Mouse (Mus musculus): ENCODE data around the gene Pard3. TPM values are rescaled to one million over a fixed set of nuclear protein-coding genes. Genes with fewer than 3 reads are reported as not detected.

The Pard3 gene
- polyA plus RNA-seq, 1 experiment from 2014 or later: 33.8 TPM

GRCm38 (mm10) chr8:127330258-127331187 lies 266.8 kb downstream of the Pard3 start:
- Histone ChIP-seq H3K27me3 (ENCODE audit: insufficient read depth, low read length) (no peaks in the 10 kb centered on the region), H3K27ac (ENCODE audit: low read depth) (no peak overlapping the region), H3K36me3 (ENCODE audit: insufficient read depth) (no peaks in the 10 kb centered on the region), H3K4me2 (no peak overlapping the region), H3K9me3 (ENCODE audit: low read depth, low read length) (no peaks in the 10 kb centered on the region), H3K4me3 (ENCODE audit: low read depth, low read length) (no peak overlapping the region), H3K4me1 (ENCODE audit: insufficient read depth) (peaks cover 4% of the 10 kb centered on the region; the same call in 1 of the 2 replicates), H3K9ac (no peak overlapping the region)
- no peak for TF ChIP-seq CTCF (IDR thresholded peaks at IDR 0.05; ENCODE audit: low read depth)
- DNase-seq (no peak), ATAC-seq (ENCODE audit: insufficient read depth) (no peak)
- WGBS: 44% methylated on average over 12 of the region's 12 CpGs

GRCm38 (mm10) chr8:127331751-127332150 lies 268.1 kb downstream of the Pard3 start:
- Histone ChIP-seq H3K9ac (no peak overlapping the region), H3K4me2 (no peak overlapping the region), H3K9me3 (ENCODE audit: low read depth, low read length) (no peaks in the 10 kb centered on the region), H3K36me3 (ENCODE audit: insufficient read depth) (no peaks in the 10 kb centered on the region), H3K4me1 (ENCODE audit: insufficient read depth) (peaks cover 4% of the 10 kb centered on the region; the same call in 1 of the 2 replicates), H3K27ac (ENCODE audit: low read depth) (no peak overlapping the region), H3K27me3 (ENCODE audit: insufficient read depth, low read length) (no peaks in the 10 kb centered on the region), H3K4me3 (ENCODE audit: low read depth, low read length) (no peak overlapping the region)
- peak; percentile 84 for TF ChIP-seq CTCF (IDR thresholded peaks at IDR 0.05; ENCODE audit: low read depth)
- 96% methylated on average over 1 of the region's 1 CpGs for WGBS
- DNase-seq (peak; percentile 81), ATAC-seq (ENCODE audit: insufficient read depth) (no peak)

GRCm38 (mm10) chr8:127335216-127335615 lies 271.5 kb downstream of the Pard3 start:
- H3K4me1 ChIP-seq (ENCODE audit: insufficient read depth): no peaks in the 10 kb centered on the region
- no peak overlapping the region for H3K4me3 ChIP-seq (ENCODE audit: low read depth, low read length)
- H3K9me3 ChIP-seq (ENCODE audit: low read depth, low read length): no peaks in the 10 kb centered on the region
- no peak overlapping the region for H3K27ac ChIP-seq (ENCODE audit: low read depth)
- no peak for DNase-seq
- ATAC-seq (ENCODE audit: insufficient read depth): no peak
- H3K27me3 ChIP-seq (ENCODE audit: insufficient read depth, low read length): no peaks in the 10 kb centered on the region
- no peak for TF ChIP-seq CTCF (IDR thresholded peaks at IDR 0.05; ENCODE audit: low read depth)
- no peak overlapping the region for H3K4me2 ChIP-seq
- H3K36me3 ChIP-seq (ENCODE audit: insufficient read depth): no peaks in the 10 kb centered on the region
- H3K9ac ChIP-seq: no peak overlapping the region
- 84% methylated on average over 1 of the region's 1 CpGs for WGBS

GRCm38 (mm10) chr8:127338183-127338582 lies 274.5 kb downstream of the Pard3 start:
- Histone ChIP-seq H3K27me3 (ENCODE audit: insufficient read depth, low read length) (no peaks in the 10 kb centered on the region), H3K9me3 (ENCODE audit: low read depth, low read length) (no peaks in the 10 kb centered on the region), H3K36me3 (ENCODE audit: insufficient read depth) (no peaks in the 10 kb centered on the region), H3K27ac (ENCODE audit: low read depth) (no peak overlapping the region), H3K4me2 (no peak overlapping the region), H3K4me3 (ENCODE audit: low read depth, low read length) (no peak overlapping the region), H3K4me1 (ENCODE audit: insufficient read depth) (no peaks in the 10 kb centered on the region), H3K9ac (no peak overlapping the region)
- 85% methylated on average over 11 of the region's 11 CpGs for WGBS
- TF ChIP-seq CTCF (IDR thresholded peaks at IDR 0.05; ENCODE audit: low read depth): no peak
- no peak for ATAC-seq (ENCODE audit: insufficient read depth)
- DNase-seq: no peak

- no peak for TF ChIP-seq CTCF (IDR thresholded peaks at IDR 0.05; ENCODE audit: low read depth)
- no peaks in the 10 kb centered on the region for H3K4me1 ChIP-seq (ENCODE audit: insufficient read depth)
- DNase-seq (no peak), ATAC-seq (ENCODE audit: insufficient read depth) (no peak)
- H3K36me3 ChIP-seq (ENCODE audit: insufficient read depth): no peaks in the 10 kb centered on the region
- no peak overlapping the region for H3K4me2 ChIP-seq
- no peaks in the 10 kb centered on the region for H3K27me3 ChIP-seq (ENCODE audit: insufficient read depth, low read length)
- H3K9ac ChIP-seq: no peak overlapping the region
- no peak overlapping the region for H3K27ac ChIP-seq (ENCODE audit: low read depth)
- H3K9me3 ChIP-seq (ENCODE audit: low read depth, low read length): no peaks in the 10 kb centered on the region
- H3K4me3 ChIP-seq (ENCODE audit: low read depth, low read length): no peak overlapping the region
- WGBS: 81% methylated on average over 7 of the region's 7 CpGs
Observed at GRCm38 (mm10) chr8:127341046-127341445, 277.4 kb downstream of the Pard3 start.

- Histone ChIP-seq H3K9ac (no peak overlapping the region), H3K9me3 (ENCODE audit: low read depth, low read length) (no peaks in the 10 kb centered on the region), H3K4me3 (ENCODE audit: low read depth, low read length) (no peak overlapping the region), H3K36me3 (ENCODE audit: insufficient read depth) (no peaks in the 10 kb centered on the region), H3K27ac (ENCODE audit: low read depth) (no peak overlapping the region), H3K27me3 (ENCODE audit: insufficient read depth, low read length) (no peaks in the 10 kb centered on the region), H3K4me2 (no peak overlapping the region), H3K4me1 (ENCODE audit: insufficient read depth) (no peaks in the 10 kb centered on the region)
- TF ChIP-seq CTCF (IDR thresholded peaks at IDR 0.05; ENCODE audit: low read depth): no peak
- ATAC-seq (ENCODE audit: insufficient read depth) (no peak), DNase-seq (no peak)
- WGBS: 67% methylated on average over 2 of the region's 2 CpGs
Observed at GRCm38 (mm10) chr8:127343115-127343514, 279.4 kb downstream of the Pard3 start.

- no peak overlapping the region for H3K4me2 ChIP-seq
- no peak for DNase-seq
- no peaks in the 10 kb centered on the region for H3K36me3 ChIP-seq (ENCODE audit: insufficient read depth)
- no peaks in the 10 kb centered on the region for H3K27me3 ChIP-seq (ENCODE audit: insufficient read depth, low read length)
- H3K9me3 ChIP-seq (ENCODE audit: low read depth, low read length): no peaks in the 10 kb centered on the region
- H3K4me3 ChIP-seq (ENCODE audit: low read depth, low read length): no peak overlapping the region
- H3K4me1 ChIP-seq (ENCODE audit: insufficient read depth): no peaks in the 10 kb centered on the region
- WGBS: 86% methylated on average over 3 of the region's 3 CpGs
- H3K9ac ChIP-seq: no peak overlapping the region
- no peak overlapping the region for H3K27ac ChIP-seq (ENCODE audit: low read depth)
- ATAC-seq (ENCODE audit: insufficient read depth): no peak
- TF ChIP-seq CTCF (IDR thresholded peaks at IDR 0.05; ENCODE audit: low read depth): no peak
Observed at GRCm38 (mm10) chr8:127344421-127344820, 280.7 kb downstream of the Pard3 start.
